Mouse (Mus musculus) forebrain, embryonic 12.5 days (tissue): ENCODE results near the gene Psmb3. TPM values are rescaled to one million over a fixed set of nuclear protein-coding genes. Genes with fewer than 3 reads are reported as not detected.
"Not testable (repeated sequence)": the region's sequence is repeated elsewhere in the genome, so short reads cannot be mapped to it uniquely, and the experiment has no call there.

ENCODE experiments used
- ATAC-seq: fragments of 200-750 bp; cut with Nextera tagmentation; 2 replicates; pipeline ENCODE4 v1.8.0; 2017; ENCODE audit warnings: moderate TSS enrichment; ENCODE audit not compliant: low FRiP score
- H3K27ac ChIP-seq: fragments of 300-500 bp; sonication (generic); 2 replicates; pipeline ENCODE4 v1.5.1; 2016; ENCODE audit warnings: mild to moderate bottlenecking
- H3K27me3 ChIP-seq: fragments of 300-500 bp; sonication (generic); 2 replicates; pipeline ENCODE4 v1.6.1; 2016; ENCODE audit warnings: mild to moderate bottlenecking
- H3K36me3 ChIP-seq: fragments of 300-500 bp; sonication (generic); replicated peaks from 2 replicates; pipeline ENCODE4 v1.6.1; 2016; ENCODE audit warnings: mild to moderate bottlenecking
- H3K4me1 ChIP-seq: fragments of 300-500 bp; sonication (generic); 2 replicates; pipeline ENCODE4 v1.6.1; 2016
- H3K4me2 ChIP-seq: fragments of 300-500 bp; sonication (generic); 2 replicates; pipeline ENCODE4 v1.6.1; 2016; ENCODE audit warnings: mild to moderate bottlenecking, moderate library complexity
- H3K4me3 ChIP-seq: fragments of 300-500 bp; sonication (generic); replicated peaks from 2 replicates; pipeline ENCODE4 v1.5.1; 2016; ENCODE audit warnings: mild to moderate bottlenecking
- H3K9ac ChIP-seq: fragments of 300-500 bp; sonication (generic); 2 replicates; pipeline ENCODE4 v1.6.1; 2016; ENCODE audit warnings: mild to moderate bottlenecking
- H3K9me3 ChIP-seq: fragments of 300-500 bp; sonication (generic); 2 replicates; pipeline ENCODE4 v1.6.1; 2016
- WGBS: fragments of 180-500 bp; shearing (Covaris S2); methylation state at CpG from one replicate; pipeline ENCODE4 v1.1.7; 2016; 5-methylcytosine and 5-hydroxymethylcytosine counted together
- polyA plus RNA-seq: library from polyadenylated mRNA; unstranded; fragments of >200 nt; fragmentation: Nextera tagmentation; extraction: Ambion mirVana; gene quantifications from 2 replicates; pipeline ENCODE4 v1.2.1, GENCODE M21; 2016

Psmb3 gene
- polyA plus RNA-seq, 1 experiment from 2014 or later: 457 TPM

- Histone ChIP-seq H3K4me1 (peaks cover 62% of the 10 kb centered on the region), H3K9ac (peak overlapping the region; percentile 95), H3K36me3 (no peaks in the 10 kb centered on the region), H3K27ac (peak overlapping the region; percentile 99), H3K4me3 (peak overlapping the region; percentile 86), H3K27me3 (no peaks in the 10 kb centered on the region), H3K4me2 (peak overlapping the region; percentile 84), H3K9me3 (no peaks in the 10 kb centered on the region)
- WGBS: under 1% methylated on average over 60 of the region's 63 CpGs
- peak; percentile 1; the same call in 1 of the 2 replicates for ATAC-seq
Measured at GRCm38 (mm10) chr11:97698741-97699611, 4.2 kb upstream of the Psmb3 start.

DNA sequence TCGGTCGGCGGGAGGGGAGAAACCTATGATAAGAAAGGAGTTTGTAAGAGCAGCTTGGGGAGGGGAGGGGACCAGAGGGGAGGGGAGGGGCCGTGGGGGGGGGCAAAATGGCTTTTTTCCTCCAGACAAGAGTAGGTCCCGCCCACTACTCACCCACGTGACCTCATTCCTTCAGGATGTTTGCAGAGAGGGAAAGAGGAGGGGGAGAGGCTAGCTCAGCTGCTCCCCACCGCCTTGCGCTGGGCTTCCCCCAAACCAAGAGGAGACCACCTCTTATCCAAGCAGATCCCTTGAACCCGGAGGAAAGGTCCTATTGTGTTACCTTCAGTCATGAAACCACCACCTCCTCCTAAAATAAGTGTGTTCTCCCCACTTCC is 3.6 kb upstream of the Psmb3 start:
- ATAC-seq: peak; percentile 56
- Histone ChIP-seq H3K4me1 (peaks cover 62% of the 10 kb centered on the region), H3K36me3 (no peaks in the 10 kb centered on the region), H3K9ac (peak overlapping the region; percentile 95), H3K4me2 (peak overlapping the region; percentile 84), H3K9me3 (no peaks in the 10 kb centered on the region), H3K27ac (peak overlapping the region; percentile 99), H3K27me3 (no peaks in the 10 kb centered on the region), H3K4me3 (peak overlapping the region; percentile 86)
- 0% methylated on average over 5 of the region's 9 CpGs for WGBS

DNA sequence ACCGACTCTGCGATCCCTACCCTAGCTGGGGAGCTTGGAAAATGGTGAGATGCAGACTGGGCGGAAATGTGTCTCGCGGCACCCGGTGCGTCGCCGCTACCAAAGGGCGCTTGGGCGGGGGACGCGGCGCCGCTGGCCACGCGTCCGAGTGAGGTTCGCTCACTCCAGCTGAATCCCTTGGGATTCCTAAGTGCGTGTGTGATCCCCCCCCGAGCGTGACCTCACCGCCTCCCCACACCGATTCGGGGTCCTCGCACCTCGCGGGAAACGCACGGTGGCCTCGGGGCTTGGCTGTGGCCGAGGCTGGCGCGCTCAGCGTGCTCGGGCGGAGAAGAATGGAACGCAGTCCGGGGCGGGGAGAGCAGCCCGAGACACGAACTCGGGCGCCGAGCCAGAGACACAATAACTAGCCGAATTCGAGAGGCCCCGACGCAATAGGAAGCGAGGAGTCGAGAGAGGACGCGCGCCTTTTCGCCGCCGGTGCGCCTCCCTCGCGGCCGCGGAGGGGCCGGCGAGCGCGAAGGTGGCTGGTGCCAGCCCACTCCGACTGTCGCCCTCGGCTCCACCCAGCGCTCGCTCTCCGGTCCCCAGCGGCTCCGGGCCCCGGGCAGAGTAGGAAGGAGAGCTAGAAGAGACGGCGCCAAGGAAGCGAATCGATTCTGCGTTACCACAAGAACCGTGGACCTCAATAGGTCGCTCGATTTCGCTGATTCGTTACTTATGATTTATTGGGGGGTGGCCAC is 3.0 kb upstream of the Psmb3 start, which contains the start of gene Pcgf2:
TSS of gene Pcgf2 (minus strand) at position 495 of the 743 bp plus-strand sequence.
- Histone ChIP-seq H3K9me3 (no peaks in the 10 kb centered on the region), H3K36me3 (no peaks in the 10 kb centered on the region), H3K27ac (peak within 1 kb of the TSS; percentile 99), H3K4me3 (peak within 1 kb of the TSS; percentile 86), H3K4me2 (peak within 1 kb of the TSS; percentile 84), H3K9ac (peak within 1 kb of the TSS; percentile 95), H3K27me3 (no peaks in the 10 kb centered on the region), H3K4me1 (peaks cover 61% of the 10 kb centered on the region)
- peak; percentile 17 for ATAC-seq
- WGBS: under 1% methylated on average over 85 of the region's 85 CpGs

- peak overlapping the region; percentile 84 for H3K4me2 ChIP-seq
- H3K27me3 ChIP-seq: no peaks in the 10 kb centered on the region
- H3K27ac ChIP-seq: peak overlapping the region; percentile 99
- peak overlapping the region; percentile 95 for H3K9ac ChIP-seq
- 18% methylated on average over 30 of the region's 30 CpGs for WGBS
- H3K9me3 ChIP-seq: no peaks in the 10 kb centered on the region
- peaks cover 6% of the 10 kb centered on the region for H3K36me3 ChIP-seq
- H3K4me1 ChIP-seq: peaks cover 53% of the 10 kb centered on the region
- no peak for ATAC-seq
- peak overlapping the region; percentile 86 for H3K4me3 ChIP-seq
Measured at GRCm38 (mm10) chr11:97700746-97701580, 2.2 kb upstream of the Psmb3 start.

GRCm38 (mm10) chr11:97701581-97702392 is 1.4 kb upstream of the Psmb3 start:
- peak overlapping the region; percentile 95 for H3K9ac ChIP-seq

DNA sequence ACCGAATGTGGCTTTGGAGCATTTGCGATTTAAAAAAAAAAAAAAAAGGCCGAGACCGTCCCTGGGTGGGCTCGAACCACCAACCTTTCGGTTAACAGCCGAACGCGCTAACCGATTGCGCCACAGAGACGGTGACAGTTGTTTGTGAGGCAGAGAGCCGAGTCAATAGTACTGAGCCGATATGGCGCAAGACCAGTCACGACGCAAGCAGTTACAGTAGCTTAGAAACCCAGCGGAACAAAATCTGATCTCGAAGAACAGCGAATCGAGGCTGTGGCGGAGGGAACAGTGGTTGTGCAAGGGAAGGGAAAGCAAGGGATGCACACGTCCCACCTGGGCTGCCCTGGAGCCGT is 830 bp upstream of the Psmb3 start:
- H3K4me2 ChIP-seq: peak overlapping the region; percentile 84
- H3K27ac ChIP-seq: peak overlapping the region; percentile 84
- peaks cover 21% of the 10 kb centered on the region for H3K36me3 ChIP-seq
- H3K9ac ChIP-seq: peak overlapping the region; percentile 66
- ATAC-seq: no peak; the same call in 1 of the 2 replicates
- peak overlapping the region; percentile 83 for H3K4me3 ChIP-seq
- peaks cover 39% of the 10 kb centered on the region for H3K4me1 ChIP-seq
- no peaks in the 10 kb centered on the region for H3K27me3 ChIP-seq
- WGBS: 1% methylated on average over 24 of the region's 24 CpGs
- H3K9me3 ChIP-seq: no peaks in the 10 kb centered on the region

More at GRCm38 (mm10) chr11:97701581-97702392, 1.4 kb upstream of the Psmb3 start:
- H3K4me3 ChIP-seq: peak overlapping the region; percentile 86; the same call in 1 of the 2 replicates
- no peaks in the 10 kb centered on the region for H3K9me3 ChIP-seq
- H3K4me1 ChIP-seq: peaks cover 45% of the 10 kb centered on the region
- ATAC-seq: no peak
- H3K4me2 ChIP-seq: peak overlapping the region; percentile 84
- no peak overlapping the region for H3K27ac ChIP-seq
- H3K36me3 ChIP-seq: peaks cover 15% of the 10 kb centered on the region
- no peaks in the 10 kb centered on the region for H3K27me3 ChIP-seq
- 48% methylated on average over 15 of the region's 15 CpGs for WGBS

GRCm38 (mm10) chr11:97710067-97710466 is 6.9 kb downstream of the Psmb3 start:
- H3K27ac ChIP-seq, H3K4me2 ChIP-seq, ATAC-seq, H3K27me3 ChIP-seq, H3K9ac ChIP-seq, H3K4me3 ChIP-seq, H3K4me1 ChIP-seq, H3K9me3 ChIP-seq: not testable (repeated sequence)
- WGBS: 80% methylated on average over 2 of the region's 2 CpGs
- peaks cover 80% of the 10 kb centered on the region for H3K36me3 ChIP-seq

DNA sequence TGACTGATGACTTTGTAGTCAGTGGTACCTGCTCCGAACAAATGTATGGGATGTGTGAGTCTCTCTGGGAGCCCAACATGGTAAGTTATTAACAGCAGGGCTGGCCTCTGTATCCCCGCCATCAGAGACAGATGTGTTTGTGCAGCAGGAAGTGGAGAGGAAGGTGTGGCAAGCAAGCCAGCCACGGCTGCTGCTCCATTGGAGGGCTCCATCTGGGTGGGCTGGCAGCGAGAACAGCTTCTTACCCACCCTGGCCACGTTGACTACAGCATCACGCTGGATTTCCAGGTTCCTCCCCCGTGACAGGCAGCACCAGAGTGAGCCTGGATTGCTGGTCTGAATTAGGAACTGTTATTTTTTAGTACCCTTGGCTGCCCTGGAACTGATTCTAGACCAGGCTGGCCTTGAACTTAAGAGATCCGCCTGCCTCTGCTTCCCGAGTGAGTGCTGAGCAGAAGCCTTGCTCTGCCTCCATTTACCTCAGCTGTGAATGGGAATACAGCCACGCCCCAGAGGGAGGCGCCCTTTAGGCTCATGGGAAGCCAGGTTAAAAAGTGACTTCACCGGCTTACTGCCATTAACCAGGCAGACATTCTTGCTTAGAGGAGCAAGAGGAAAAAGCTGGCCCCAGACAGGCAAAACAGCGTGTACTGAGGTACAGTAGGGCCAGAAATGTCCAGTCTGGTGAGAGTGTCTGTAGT is 8.2 kb downstream of the Psmb3 start:
- no peaks in the 10 kb centered on the region for H3K27me3 ChIP-seq
- H3K9me3 ChIP-seq: no peaks in the 10 kb centered on the region
- H3K36me3 ChIP-seq: peaks cover 74% of the 10 kb centered on the region
- H3K4me2 ChIP-seq: no peak overlapping the region
- H3K27ac ChIP-seq: no peak overlapping the region
- no peak for ATAC-seq
- H3K9ac ChIP-seq: no peak overlapping the region
- no peaks in the 10 kb centered on the region for H3K4me1 ChIP-seq
- H3K4me3 ChIP-seq: no peak overlapping the region
- WGBS: 87% methylated on average over 13 of the region's 13 CpGs

DNA sequence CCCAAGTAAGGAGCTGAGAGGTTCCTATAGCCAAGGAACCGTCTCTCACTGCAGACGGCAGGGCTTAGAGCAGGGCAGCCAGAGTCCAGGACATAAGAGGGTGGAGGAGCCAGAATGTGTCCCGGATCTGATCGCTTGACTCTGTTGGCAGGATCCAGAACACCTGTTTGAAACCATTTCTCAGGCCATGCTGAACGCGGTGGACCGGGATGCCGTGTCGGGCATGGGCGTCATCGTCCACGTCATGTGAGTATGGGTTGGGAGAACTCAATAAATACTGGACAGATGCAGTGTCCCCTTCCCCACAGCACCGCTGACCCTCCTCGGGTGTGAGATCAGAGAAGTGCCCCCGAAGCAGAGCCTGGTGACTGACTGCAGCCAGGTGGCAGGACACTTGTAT is 9.1 kb downstream of the Psmb3 start:
- WGBS: 95% methylated on average over 15 of the region's 15 CpGs
- Histone ChIP-seq H3K4me3 (no peak overlapping the region), H3K36me3 (peaks cover 74% of the 10 kb centered on the region), H3K27me3 (no peaks in the 10 kb centered on the region), H3K9me3 (no peaks in the 10 kb centered on the region), H3K27ac (no peak overlapping the region), H3K4me2 (no peak overlapping the region), H3K9ac (no peak overlapping the region), H3K4me1 (no peaks in the 10 kb centered on the region)
- no peak for ATAC-seq

DNA sequence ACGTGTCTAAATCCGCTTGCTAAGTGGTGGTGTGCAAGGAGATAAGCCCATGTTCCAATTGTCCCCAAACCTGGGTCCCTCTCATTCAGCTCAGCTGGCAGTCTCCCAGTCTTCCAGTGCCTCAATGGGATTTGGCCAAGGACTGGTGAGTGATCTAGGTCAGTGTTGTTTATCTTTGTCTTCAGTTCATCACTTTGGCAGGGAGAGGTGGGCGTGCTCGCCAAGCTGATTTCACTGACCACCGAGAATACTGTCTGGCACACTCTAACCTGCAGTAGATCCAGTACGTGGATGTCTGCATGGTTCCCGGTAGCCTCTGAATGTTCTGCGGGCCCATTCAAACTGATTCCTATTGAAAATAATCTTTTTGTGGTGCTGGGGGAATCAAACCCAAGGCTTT is 10.7 kb downstream of the Psmb3 start:
- no peaks in the 10 kb centered on the region for H3K9me3 ChIP-seq
- H3K36me3 ChIP-seq: peaks cover 74% of the 10 kb centered on the region
- no peak overlapping the region for H3K4me2 ChIP-seq
- no peak for ATAC-seq
- no peak overlapping the region for H3K4me3 ChIP-seq
- H3K9ac ChIP-seq: no peak overlapping the region
- 93% methylated on average over 8 of the region's 8 CpGs for WGBS
- H3K27me3 ChIP-seq: no peaks in the 10 kb centered on the region
- no peak overlapping the region for H3K27ac ChIP-seq
- no peaks in the 10 kb centered on the region for H3K4me1 ChIP-seq

DNA sequence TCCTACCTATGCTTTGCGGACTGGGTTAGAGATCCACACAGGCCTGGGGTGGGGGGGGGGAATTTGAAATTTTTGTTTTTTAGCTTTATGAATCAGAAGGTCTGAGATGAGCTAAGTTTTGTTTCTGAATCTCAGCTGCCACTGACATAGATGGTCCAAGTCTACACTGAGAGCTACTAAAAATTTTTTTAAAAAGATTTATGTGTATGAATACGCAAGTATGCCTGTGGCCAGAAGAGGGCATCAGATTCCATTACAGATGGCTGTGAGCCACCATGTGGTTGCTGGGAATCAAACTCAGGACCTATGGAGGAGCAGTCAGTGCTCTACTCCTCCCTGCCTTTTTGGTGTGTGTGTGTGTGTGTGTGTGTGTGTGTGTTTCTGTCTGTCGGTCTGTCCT is 11.2 kb downstream of the Psmb3 start:
- no peak overlapping the region for H3K4me2 ChIP-seq
- H3K4me1 ChIP-seq: no peaks in the 10 kb centered on the region
- H3K9ac ChIP-seq: no peak overlapping the region
- H3K4me3 ChIP-seq: no peak overlapping the region
- H3K36me3 ChIP-seq: peaks cover 74% of the 10 kb centered on the region
- no peaks in the 10 kb centered on the region for H3K9me3 ChIP-seq
- H3K27ac ChIP-seq: no peak overlapping the region
- no peaks in the 10 kb centered on the region for H3K27me3 ChIP-seq
- WGBS: 92% methylated on average over 3 of the region's 3 CpGs
- no peak for ATAC-seq
